Mouse (Mus musculus) stomach, postnatal 0 days (tissue): ENCODE measurements around the gene Cyp2j6. TPM values are rescaled to one million over a fixed set of nuclear protein-coding genes. Genes with fewer than 3 reads are reported as not detected.
A peak's percentile ranks its signal among the peaks of the same experiment; 100 is the strongest.

Experiments
- ATAC-seq: fragments of 200-750 bp; cut with Nextera tagmentation; 2 replicates; pipeline ENCODE4 v1.8.0; 2017; ENCODE audit not compliant: low FRiP score, low TSS enrichment
- DNase-seq: peaks from one replicate; pipeline ENCODE4 v3.0.0-alpha.2; 2016; ENCODE audit warnings: low spot score
- H3K27ac ChIP-seq: fragments of 300-500 bp; sonication (generic); replicated peaks from 2 replicates; pipeline ENCODE4 v1.5.1; 2014; ENCODE audit warnings: mild to moderate bottlenecking, control low read depth
- H3K27me3 ChIP-seq: fragments of 300-500 bp; sonication (generic); 2 replicates; pipeline ENCODE4 v1.6.1; 2014; ENCODE audit warnings: low read length; ENCODE audit not compliant: control insufficient read depth, insufficient read depth
- H3K36me3 ChIP-seq: fragments of 300-500 bp; sonication (generic); 2 replicates; pipeline ENCODE4 v1.6.1; 2014; ENCODE audit warnings: low read length, mixed read lengths; ENCODE audit not compliant: control insufficient read depth, insufficient read depth
- H3K4me1 ChIP-seq: fragments of 300-500 bp; sonication (generic); replicated peaks from 2 replicates; pipeline ENCODE4 v1.6.1; 2014; ENCODE audit warnings: antibody characterized with exemption; ENCODE audit not compliant: control insufficient read depth, insufficient read depth
- H3K4me2 ChIP-seq: fragments of 300-500 bp; sonication (generic); replicated peaks from 2 replicates; pipeline ENCODE4 v1.6.1; 2014; ENCODE audit warnings: low read depth, mild to moderate bottlenecking, control low read depth, moderate library complexity
- H3K4me3 ChIP-seq: fragments of 300-500 bp; sonication (generic); 2 replicates; pipeline ENCODE4 v1.5.1; 2014; ENCODE audit warnings: low read depth, low read length, control low read depth
- H3K9ac ChIP-seq: fragments of 300-500 bp; sonication (generic); 2 replicates; pipeline ENCODE4 v1.6.1; 2014; ENCODE audit warnings: mild to moderate bottlenecking, low read length, control low read depth, mixed read lengths
- H3K9me3 ChIP-seq: fragments of 300-500 bp; sonication (generic); 2 replicates; pipeline ENCODE4 v1.6.1; 2016; ENCODE audit warnings: low read length; ENCODE audit not compliant: control insufficient read depth
- CTCF ChIP-seq: IDR thresholded peaks from 2 replicates; pipeline ENCODE4 v1.5.1; 2016; ENCODE audit warnings: antibody characterized with exemption, low read depth, mild to moderate bottlenecking, moderate library complexity
- EP300 ChIP-seq: optimal IDR thresholded peaks from 2 replicates; pipeline ENCODE3; 2016; ENCODE audit warnings: antibody characterized with exemption
- WGBS: fragments of 180-500 bp; shearing (Covaris S2); extraction: QIAGEN DNeasy Blood & Tissue Kit; methylation state at CpG from one replicate; pipeline ENCODE4 v1.1.7; 2014; 5-methylcytosine and 5-hydroxymethylcytosine counted together
- polyA plus RNA-seq: library from polyadenylated mRNA; unstranded; fragments of >200 nt; fragmentation: Nextera tagmentation; extraction: Ambion mirVana; gene quantifications from 2 replicates; pipeline ENCODE4 v1.2.1, GENCODE M21; 2015

The Cyp2j6 gene
- polyA plus RNA-seq, 1 experiment from 2014 or later = 21.5 TPM

- H3K36me3 ChIP-seq = no peaks in the 10 kb centered on the region
- H3K9ac ChIP-seq = no peak overlapping the region
- no peak overlapping the region for H3K27ac ChIP-seq
- H3K4me1 ChIP-seq = no peaks in the 10 kb centered on the region
- H3K4me2 ChIP-seq = no peak overlapping the region
- no peaks in the 10 kb centered on the region for H3K27me3 ChIP-seq
- no peak overlapping the region for H3K4me3 ChIP-seq
- 65% methylated on average over 1 of the region's 1 CpGs for WGBS
- ATAC-seq (no peak), DNase-seq (no peak)
- TF ChIP-seq EP300 (no peak), CTCF (no peak)
- H3K9me3 ChIP-seq = no peaks in the 10 kb centered on the region
Observed at GRCm38 (mm10) chr4:96545976-96546375, 7.5 kb downstream of the Cyp2j6 start.

- Histone ChIP-seq H3K4me1 (no peaks in the 10 kb centered on the region), H3K4me2 (no peak overlapping the region), H3K9ac (no peak overlapping the region), H3K27ac (no peak overlapping the region), H3K27me3 (no peaks in the 10 kb centered on the region), H3K4me3 (no peak overlapping the region), H3K9me3 (no peaks in the 10 kb centered on the region), H3K36me3 (0 out of 2 replicates have a peak, but pooled peaks cover 6% of the 10 kb centered on the region)
- 7% methylated on average over 1 of the region's 1 CpGs for WGBS
- TF ChIP-seq CTCF (peak; percentile 47), EP300 (no peak)
- DNase-seq (no peak), ATAC-seq (no peak)
Observed at GRCm38 (mm10) chr4:96525772-96526171, 27.7 kb downstream of the Cyp2j6 start.

GRCm38 (mm10) chr4:96522256-96522655 is 31.2 kb downstream of the Cyp2j6 start:
- ATAC-seq (no peak), DNase-seq (no peak)
- no peak overlapping the region for H3K27ac ChIP-seq
- 0 out of 2 replicates have a peak, but pooled peaks cover 3% of the 10 kb centered on the region for H3K36me3 ChIP-seq
- no peaks in the 10 kb centered on the region for H3K27me3 ChIP-seq
- TF ChIP-seq CTCF (no peak), EP300 (no peak)
- WGBS = 59% methylated on average over 2 of the region's 2 CpGs
- no peak overlapping the region for H3K4me3 ChIP-seq
- no peaks in the 10 kb centered on the region for H3K4me1 ChIP-seq
- H3K9me3 ChIP-seq = no peaks in the 10 kb centered on the region
- no peak overlapping the region for H3K9ac ChIP-seq
- H3K4me2 ChIP-seq = no peak overlapping the region

- Histone ChIP-seq H3K27me3 (no peaks in the 10 kb centered on the region), H3K4me1 (no peaks in the 10 kb centered on the region), H3K9ac (no peak overlapping the region), H3K4me3 (no peak overlapping the region), H3K9me3 (no peaks in the 10 kb centered on the region), H3K27ac (no peak overlapping the region), H3K36me3 (no peaks in the 10 kb centered on the region), H3K4me2 (no peak overlapping the region)
- no peak for TF ChIP-seq EP300
- TF ChIP-seq CTCF = no peak
- ATAC-seq = no peak
- WGBS = 82% methylated on average over 3 of the region's 3 CpGs
- DNase-seq = no peak
Observed at GRCm38 (mm10) chr4:96510083-96510482, 43.4 kb downstream of the Cyp2j6 start.

GRCm38 (mm10) chr4:96507286-96507685 is 46.2 kb downstream of the Cyp2j6 start, which contains the start of gene Cyp2j8:
Gene Cyp2j8 (minus strand): TSS chr4:96507386.
- 68% methylated on average over 1 of the region's 1 CpGs for WGBS
- no peak within 1 kb of the TSS for H3K27ac ChIP-seq
- H3K4me3 ChIP-seq = no peak within 1 kb of the TSS
- no peak within 1 kb of the TSS for H3K9ac ChIP-seq
- H3K4me2 ChIP-seq = no peak within 1 kb of the TSS
- no peaks in the 10 kb centered on the region for H3K4me1 ChIP-seq
- no peak for ATAC-seq
- no peak for TF ChIP-seq CTCF
- no peak for TF ChIP-seq EP300
- no peak for DNase-seq
- H3K27me3 ChIP-seq = no peaks in the 10 kb centered on the region
- no peaks in the 10 kb centered on the region for H3K36me3 ChIP-seq
- H3K9me3 ChIP-seq = no peaks in the 10 kb centered on the region

Other genes with a start within 250 kb of the Cyp2j6 start
- gene Cyp2j11, start 205.0 kb downstream of the Cyp2j6 start, polyA plus RNA-seq = not detected in 2 replicates
- gene Cyp2j8, start 46.3 kb downstream of the Cyp2j6 start, polyA plus RNA-seq = not detected in 2 replicates
- 5.4 and 6.0 TPM in 2 replicates for gene Cyp2j9, start 37.9 kb upstream of the Cyp2j6 start, polyA plus RNA-seq
- gene Cyp2j5, start 110.5 kb upstream of the Cyp2j6 start, polyA plus RNA-seq = 0.04 and 0.05 TPM in 2 replicates
- not detected in 2 replicates for gene Gm12695, start 231.5 kb upstream of the Cyp2j6 start, polyA plus RNA-seq